In genomic region chr11:69418481-69419442, GRCm38 (mm10) we compare ENCODE assay signal across 8 mouse cellular contexts. TPM values are rescaled to one million over a fixed set of nuclear protein-coding genes. Genes with fewer than 3 reads are reported as not detected.
DNase-seq lines count a peak whose midpoint lies in the region; ATAC-seq and TF ChIP-seq lines count a peak whose summit lies in the region.

No protein-coding gene starts in this region.

- peak; percentile 86 for ATAC-seq in hindbrain, embryonic 11.5 days (ENCODE audit: low FRiP score)
- peak; percentile 86 for ATAC-seq in lung, postnatal 0 days

- peaks cover 13% of the 10 kb centered on the region for H3K4me1 ChIP-seq in hindbrain, embryonic 11.5 days (replicated peaks; ENCODE audit: control insufficient read depth, insufficient read depth, low read length)
- H3K4me1 ChIP-seq in lung, postnatal 0 days (ENCODE audit: insufficient read depth, low read depth, low read length): peaks cover 18% of the 10 kb centered on the region

- peak overlapping the region; percentile 100 for H3K27ac ChIP-seq in hindbrain, embryonic 11.5 days (ENCODE audit: low read depth, low read length)
- peak overlapping the region; percentile 98 for H3K27ac ChIP-seq in lung, postnatal 0 days (ENCODE audit: low read length)

- no peak for TF ChIP-seq EP300 in lung, postnatal 0 days (IDR thresholded peaks at IDR 0.05)

- DNase-seq in Muller cell, postnatal 12 days (ENCODE audit: inconsistent ontology term): peak; percentile 100
- peak; percentile 95 to 97 for DNase-seq in cerebellum, postnatal 10 days
- DNase-seq in frontal cortex, adult 2 months (ENCODE audit: extremely low spot score in 1 of 2, low spot score in 1 of 2): peak; percentile 92 to 93
- DNase-seq in hindbrain, embryonic 11.5 days (ENCODE audit: low spot score): peak; percentile 97
- DNase-seq in layer of hippocampus, adult 9-11 months: peak; percentile 96
- DNase-seq in lung, postnatal 0 days (ENCODE audit: low spot score): peak; percentile 100
- DNase-seq in ovary, postnatal 10 days (ENCODE audit: low spot score): peak; percentile 70
- peak; percentile 84 to 87 for DNase-seq in thymus, postnatal 10 days (ENCODE audit: low spot score in 2 of 2)

- peaks cover 17% of the 10 kb centered on the region for H3K27me3 ChIP-seq in hindbrain, embryonic 11.5 days (ENCODE audit: control insufficient read depth, insufficient read depth, low read length)
- H3K27me3 ChIP-seq in lung, postnatal 0 days (replicated peaks; ENCODE audit: insufficient read depth, low read length): no peaks in the 10 kb centered on the region

- H3K4me3 ChIP-seq in hindbrain, embryonic 11.5 days (ENCODE audit: low read depth, low read length): peak overlapping the region; percentile 80
- peak overlapping the region; percentile 54 for H3K4me3 ChIP-seq in lung, postnatal 0 days (ENCODE audit: low read depth, low read length)

- H3K36me3 ChIP-seq in hindbrain, embryonic 11.5 days (ENCODE audit: control insufficient read depth, insufficient read depth, low read length): no peaks in the 10 kb centered on the region
- H3K36me3 ChIP-seq in lung, postnatal 0 days (ENCODE audit: insufficient read depth, low read length): no peaks in the 10 kb centered on the region

- H3K4me2 ChIP-seq in hindbrain, embryonic 11.5 days (replicated peaks; ENCODE audit: low read depth, low read length): peak overlapping the region; percentile 99
- H3K4me2 ChIP-seq in lung, postnatal 0 days (replicated peaks; ENCODE audit: low read depth, low read length): peak overlapping the region; percentile 96

- under 1% methylated on average over 45 of the region's 45 CpGs for WGBS in hindbrain, embryonic 11.5 days
- 1% methylated on average over 44 of the region's 45 CpGs for WGBS in lung, postnatal 0 days

- TF ChIP-seq CTCF in lung, postnatal 0 days (IDR thresholded peaks at IDR 0.05): peak; percentile 24

- H3K9me3 ChIP-seq in hindbrain, embryonic 11.5 days (ENCODE audit: control insufficient read depth, low read length): no peaks in the 10 kb centered on the region
- H3K9me3 ChIP-seq in lung, postnatal 0 days (ENCODE audit: low read length): no peaks in the 10 kb centered on the region

- H3K9ac ChIP-seq in hindbrain, embryonic 11.5 days (ENCODE audit: low read depth, low read length): peak overlapping the region; percentile 67
- H3K9ac ChIP-seq in lung, postnatal 0 days (replicated peaks; ENCODE audit: low read depth): peak overlapping the region; percentile 76

RNA-seq across cellular contexts. Expression of gene Kdm6b, which starts 5.3 kb away (rescaled TPM):
- 12.3 and 12.7 TPM in 2 replicates for polyA plus RNA-seq in frontal cortex, adult 2 months (2012; rRNA removed)
- polyA plus RNA-seq in hindbrain, embryonic 11.5 days (2014; fragmentation: Nextera tagmentation; extraction: Ambion mirVana): 33.7 and 40.9 TPM in 2 replicates
- polyA plus RNA-seq in lung, postnatal 0 days (2015; fragmentation: Nextera tagmentation; extraction: Ambion mirVana): 29.4 and 34.9 TPM in 2 replicates

RNA-seq across cellular contexts. Expression of gene Tmem88, which starts 20.7 kb away (rescaled TPM):
- 4.1 and 4.6 TPM in 2 replicates for polyA plus RNA-seq in frontal cortex, adult 2 months (2012; rRNA removed)
- polyA plus RNA-seq in hindbrain, embryonic 11.5 days (2014; fragmentation: Nextera tagmentation; extraction: Ambion mirVana): 15.7 and 17.1 TPM in 2 replicates
- 96.5 and 101 TPM in 2 replicates for polyA plus RNA-seq in lung, postnatal 0 days (2015; fragmentation: Nextera tagmentation; extraction: Ambion mirVana)

RNA-seq across cellular contexts. Expression of gene Cyb5d1, which starts 23.3 kb away (rescaled TPM):
- 34.2 and 35.7 TPM in 2 replicates for polyA plus RNA-seq in frontal cortex, adult 2 months (2012; rRNA removed)
- polyA plus RNA-seq in hindbrain, embryonic 11.5 days (2014; fragmentation: Nextera tagmentation; extraction: Ambion mirVana): 32.7 and 45.2 TPM in 2 replicates
- 16.3 and 16.5 TPM in 2 replicates for polyA plus RNA-seq in lung, postnatal 0 days (2015; fragmentation: Nextera tagmentation; extraction: Ambion mirVana)

RNA-seq across cellular contexts. Expression of gene Naa38, which starts 23.5 kb away (rescaled TPM):
- 179 and 182 TPM in 2 replicates for polyA plus RNA-seq in frontal cortex, adult 2 months (2012; rRNA removed)
- 120 and 124 TPM in 2 replicates for polyA plus RNA-seq in hindbrain, embryonic 11.5 days (2014; fragmentation: Nextera tagmentation; extraction: Ambion mirVana)
- 126 and 142 TPM in 2 replicates for polyA plus RNA-seq in lung, postnatal 0 days (2015; fragmentation: Nextera tagmentation; extraction: Ambion mirVana)

RNA-seq across cellular contexts. Expression of gene Chd3, which starts 49.6 kb away (rescaled TPM):
- polyA plus RNA-seq in frontal cortex, adult 2 months (2012; rRNA removed): 374 and 399 TPM in 2 replicates
- polyA plus RNA-seq in hindbrain, embryonic 11.5 days (2014; fragmentation: Nextera tagmentation; extraction: Ambion mirVana): 44.3 and 57.1 TPM in 2 replicates
- 29.9 and 38.4 TPM in 2 replicates for polyA plus RNA-seq in lung, postnatal 0 days (2015; fragmentation: Nextera tagmentation; extraction: Ambion mirVana)

Comparison
In these comparisons a context has a peak if more than half of its experiments do, and no peak if none do; other contexts are left out.
1. Peak in every context shown above with its lines: DNase-seq, ATAC-seq, H3K4me3 ChIP-seq and H3K27ac ChIP-seq.